Mouse (Mus musculus) heart, adult 2 months (tissue): ENCODE data around the gene Nppb.

Experiments used
- CTCF ChIP-seq: fragments of 200-600 bp; IDR thresholded peaks from 2 replicates; pipeline ENCODE4 v1.8.1; 2022; ENCODE audit warnings: antibody characterized with exemption, mild to moderate bottlenecking, moderate library complexity
- EP300 ChIP-seq: fragments of 200-500 bp; IDR thresholded peaks from 2 replicates; pipeline ENCODE4 v1.6.1; 2011; ENCODE audit warnings: low read depth, low read length, control low read depth; ENCODE audit not compliant: insufficient read depth
- POLR2A ChIP-seq: fragments of 200-500 bp; IDR thresholded peaks from 2 replicates; pipeline ENCODE4 v1.6.1; 2011; ENCODE audit warnings: mild to moderate bottlenecking, low read depth, low read length, control low read depth; ENCODE audit not compliant: insufficient read depth

- TF ChIP-seq CTCF (no peak), EP300 (no peak), POLR2A (no peak)
Observed at GRCm38 (mm10) chr4:148011332-148011731, 25.7 kb downstream of the Nppb start.
